Mouse (Mus musculus): Measurements from ENCODE around the gene Fsip1. TPM values are rescaled to one million over a fixed set of nuclear protein-coding genes. Genes with fewer than 3 reads are reported as not detected.

The Fsip1 gene
- polyA plus RNA-seq, 1 experiment from 2014 or later: 2.3 TPM

GRCm38 (mm10) chr2:118137071-118137470, 119.7 kb downstream of the Fsip1 start:
- Histone ChIP-seq H3K9ac (replicated peaks; ENCODE audit: low read depth) (no peak overlapping the region), H3K9me3 (ENCODE audit: low read length) (no peaks in the 10 kb centered on the region), H3K27ac (ENCODE audit: low read length) (no peak overlapping the region), H3K36me3 (ENCODE audit: insufficient read depth, low read length) (no peaks in the 10 kb centered on the region), H3K27me3 (replicated peaks; ENCODE audit: insufficient read depth, low read length) (no peaks in the 10 kb centered on the region), H3K4me3 (ENCODE audit: low read depth, low read length) (no peak overlapping the region), H3K4me2 (replicated peaks; ENCODE audit: low read depth, low read length) (no peak overlapping the region), H3K4me1 (ENCODE audit: insufficient read depth, low read depth, low read length) (no peaks in the 10 kb centered on the region)
- WGBS: 72% methylated on average over 9 of the region's 9 CpGs
- ATAC-seq: 0 out of 2 replicates have a peak, but pooled peaks have one; percentile 26
- no peak for DNase-seq (ENCODE audit: low spot score)
- TF ChIP-seq CTCF (IDR thresholded peaks at IDR 0.05) (no peak), EP300 (IDR thresholded peaks at IDR 0.05) (no peak)

GRCm38 (mm10) chr2:118128313-118128712, 128.5 kb downstream of the Fsip1 start:
- Histone ChIP-seq H3K4me3 (ENCODE audit: low read depth, low read length) (no peak overlapping the region), H3K4me2 (replicated peaks; ENCODE audit: low read depth, low read length) (no peak overlapping the region), H3K27ac (ENCODE audit: low read length) (no peak overlapping the region), H3K36me3 (ENCODE audit: insufficient read depth, low read length) (peaks cover 18% of the 10 kb centered on the region; the same call in 1 of the 2 replicates), H3K4me1 (ENCODE audit: insufficient read depth, low read depth, low read length) (no peaks in the 10 kb centered on the region), H3K9ac (replicated peaks; ENCODE audit: low read depth) (no peak overlapping the region), H3K9me3 (ENCODE audit: low read length) (no peaks in the 10 kb centered on the region), H3K27me3 (replicated peaks; ENCODE audit: insufficient read depth, low read length) (no peaks in the 10 kb centered on the region)
- ATAC-seq: peak; percentile 11; the same call in 1 of the 2 replicates
- TF ChIP-seq CTCF (IDR thresholded peaks at IDR 0.05): no peak
- TF ChIP-seq EP300 (IDR thresholded peaks at IDR 0.05): no peak
- 33% methylated on average over 3 of the region's 3 CpGs for WGBS
- DNase-seq (ENCODE audit: low spot score): no peak

- DNase-seq (ENCODE audit: low spot score) (no peak), ATAC-seq (peak; percentile 38)
- H3K36me3 ChIP-seq (ENCODE audit: insufficient read depth, low read length): peaks cover 25% of the 10 kb centered on the region; the same call in 1 of the 2 replicates
- no peaks in the 10 kb centered on the region for H3K4me1 ChIP-seq (ENCODE audit: insufficient read depth, low read depth, low read length)
- WGBS: 73% methylated on average over 5 of the region's 5 CpGs
- no peak overlapping the region for H3K9ac ChIP-seq (replicated peaks; ENCODE audit: low read depth)
- H3K4me2 ChIP-seq (replicated peaks; ENCODE audit: low read depth, low read length): no peak overlapping the region
- no peak overlapping the region for H3K4me3 ChIP-seq (ENCODE audit: low read depth, low read length)
- no peaks in the 10 kb centered on the region for H3K9me3 ChIP-seq (ENCODE audit: low read length)
- no peak overlapping the region for H3K27ac ChIP-seq (ENCODE audit: low read length)
- no peaks in the 10 kb centered on the region for H3K27me3 ChIP-seq (replicated peaks; ENCODE audit: insufficient read depth, low read length)
- TF ChIP-seq CTCF (IDR thresholded peaks at IDR 0.05) (no peak), EP300 (IDR thresholded peaks at IDR 0.05) (no peak)
These were observed 129.1 kb downstream of the Fsip1 start for GRCm38 (mm10) chr2:118127516-118128288.

GRCm38 (mm10) chr2:118125943-118126470, 130.8 kb downstream of the Fsip1 start:
- no peaks in the 10 kb centered on the region for H3K4me1 ChIP-seq (ENCODE audit: insufficient read depth, low read depth, low read length)
- no peak overlapping the region for H3K27ac ChIP-seq (ENCODE audit: low read length)
- WGBS: 47% methylated on average over 7 of the region's 7 CpGs
- ATAC-seq (no peak), DNase-seq (ENCODE audit: low spot score) (no peak)
- no peak overlapping the region for H3K9ac ChIP-seq (replicated peaks; ENCODE audit: low read depth)
- H3K9me3 ChIP-seq (ENCODE audit: low read length): no peaks in the 10 kb centered on the region
- no peak overlapping the region for H3K4me2 ChIP-seq (replicated peaks; ENCODE audit: low read depth, low read length)
- H3K27me3 ChIP-seq (replicated peaks; ENCODE audit: insufficient read depth, low read length): no peaks in the 10 kb centered on the region
- H3K4me3 ChIP-seq (ENCODE audit: low read depth, low read length): no peak overlapping the region
- no peak for TF ChIP-seq EP300 (IDR thresholded peaks at IDR 0.05)
- no peak for TF ChIP-seq CTCF (IDR thresholded peaks at IDR 0.05)
- peaks cover 38% of the 10 kb centered on the region for H3K36me3 ChIP-seq (ENCODE audit: insufficient read depth, low read length)

GRCm38 (mm10) chr2:118125211-118125939, 131.4 kb downstream of the Fsip1 start:
- DNase-seq (ENCODE audit: low spot score): peak; percentile 45

GRCm38 (mm10) chr2:118124437-118124836, 132.3 kb downstream of the Fsip1 start:
- Histone ChIP-seq H3K27ac (ENCODE audit: low read length) (no peak overlapping the region), H3K4me1 (ENCODE audit: insufficient read depth, low read depth, low read length) (no peaks in the 10 kb centered on the region), H3K4me2 (replicated peaks; ENCODE audit: low read depth, low read length) (no peak overlapping the region), H3K27me3 (replicated peaks; ENCODE audit: insufficient read depth, low read length) (no peaks in the 10 kb centered on the region), H3K36me3 (ENCODE audit: insufficient read depth, low read length) (peaks cover 54% of the 10 kb centered on the region), H3K9ac (replicated peaks; ENCODE audit: low read depth) (no peak overlapping the region), H3K9me3 (ENCODE audit: low read length) (no peaks in the 10 kb centered on the region), H3K4me3 (ENCODE audit: low read depth, low read length) (no peak overlapping the region)
- TF ChIP-seq CTCF (IDR thresholded peaks at IDR 0.05) (no peak), EP300 (IDR thresholded peaks at IDR 0.05) (no peak)
- 65% methylated on average over 7 of the region's 7 CpGs for WGBS
- no peak for ATAC-seq
- no peak for DNase-seq (ENCODE audit: low spot score)

More at GRCm38 (mm10) chr2:118125211-118125939, 131.4 kb downstream of the Fsip1 start:
- ATAC-seq: 0 out of 2 replicates have a peak, but pooled peaks have one; percentile 2
- no peak overlapping the region for H3K27ac ChIP-seq (ENCODE audit: low read length)
- no peak for TF ChIP-seq EP300 (IDR thresholded peaks at IDR 0.05)
- TF ChIP-seq CTCF (IDR thresholded peaks at IDR 0.05): no peak
- H3K27me3 ChIP-seq (replicated peaks; ENCODE audit: insufficient read depth, low read length): no peaks in the 10 kb centered on the region
- H3K9me3 ChIP-seq (ENCODE audit: low read length): no peaks in the 10 kb centered on the region
- H3K4me2 ChIP-seq (replicated peaks; ENCODE audit: low read depth, low read length): no peak overlapping the region
- no peak overlapping the region for H3K4me3 ChIP-seq (ENCODE audit: low read depth, low read length)
- 65% methylated on average over 11 of the region's 11 CpGs for WGBS
- H3K4me1 ChIP-seq (ENCODE audit: insufficient read depth, low read depth, low read length): no peaks in the 10 kb centered on the region
- H3K9ac ChIP-seq (replicated peaks; ENCODE audit: low read depth): no peak overlapping the region
- peaks cover 44% of the 10 kb centered on the region for H3K36me3 ChIP-seq (ENCODE audit: insufficient read depth, low read length)
